Mouse (Mus musculus): ENCODE measurements around the gene Yars.
"Not testable (repeated sequence)": the region's sequence is repeated elsewhere in the genome, so short reads cannot be mapped to it uniquely, and the experiment has no call there.

Gene Yars

DNA sequence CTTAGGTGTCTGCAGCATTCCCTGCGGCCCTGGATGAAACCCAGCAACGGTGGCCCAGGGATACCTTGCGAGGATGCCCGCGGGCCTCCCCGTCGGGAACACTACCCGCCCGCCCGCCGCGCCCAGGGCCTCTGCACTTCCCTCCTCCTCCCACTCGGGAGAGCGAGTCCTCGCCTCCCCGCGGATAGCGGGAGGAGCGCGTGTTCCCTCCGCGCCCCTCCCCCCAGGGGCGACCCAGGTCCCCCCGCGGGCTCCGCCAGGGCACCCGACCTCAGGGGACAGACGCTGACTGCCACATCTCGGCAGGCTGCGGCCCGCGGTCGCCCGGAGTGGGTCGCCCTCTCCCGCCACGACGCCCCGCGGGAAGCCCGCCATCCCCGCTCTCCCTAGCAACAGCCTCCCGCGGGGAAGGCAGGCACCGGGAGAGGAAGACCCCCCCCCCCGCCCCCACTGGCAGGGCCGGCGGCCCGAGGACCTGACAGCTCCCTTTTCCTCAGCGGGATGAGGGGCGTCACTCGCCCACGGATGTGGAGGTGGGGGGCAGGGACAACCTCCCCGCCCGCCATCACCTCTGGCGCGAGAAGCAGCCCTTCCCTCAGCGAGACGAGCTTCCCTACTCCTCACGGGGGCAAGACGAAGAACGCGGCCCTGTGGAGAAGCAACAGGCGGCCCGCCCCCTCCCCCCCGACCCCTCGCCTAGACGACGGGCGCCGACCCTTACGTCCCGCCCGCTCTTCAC lies 588 bp upstream of the Yars start:
- peak; percentile 45 for DNase-seq (ENCODE audit: low read depth, low spot score)

DNA sequence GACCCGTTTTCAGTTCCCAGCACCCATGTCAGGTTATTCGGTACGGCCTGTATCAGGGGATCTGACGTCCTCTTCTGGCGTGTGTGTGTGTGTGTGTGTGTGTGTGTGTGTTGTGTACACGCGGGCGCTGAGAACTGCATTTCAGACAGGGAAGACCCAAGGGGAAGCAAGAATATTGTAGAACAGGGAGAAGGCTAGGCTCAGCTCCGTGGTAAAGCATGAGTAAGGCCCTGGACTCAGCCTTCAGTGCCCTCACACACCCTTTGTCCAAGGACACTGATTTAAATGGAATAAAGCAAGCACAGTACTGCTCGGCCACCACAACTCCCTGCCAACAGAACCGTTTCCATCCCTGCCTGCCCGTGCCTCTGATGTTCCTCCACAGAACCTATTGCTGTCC lies 978 bp downstream of the Yars start:
- DNase-seq (ENCODE audit: low read depth, low spot score), result no peak

DNA sequence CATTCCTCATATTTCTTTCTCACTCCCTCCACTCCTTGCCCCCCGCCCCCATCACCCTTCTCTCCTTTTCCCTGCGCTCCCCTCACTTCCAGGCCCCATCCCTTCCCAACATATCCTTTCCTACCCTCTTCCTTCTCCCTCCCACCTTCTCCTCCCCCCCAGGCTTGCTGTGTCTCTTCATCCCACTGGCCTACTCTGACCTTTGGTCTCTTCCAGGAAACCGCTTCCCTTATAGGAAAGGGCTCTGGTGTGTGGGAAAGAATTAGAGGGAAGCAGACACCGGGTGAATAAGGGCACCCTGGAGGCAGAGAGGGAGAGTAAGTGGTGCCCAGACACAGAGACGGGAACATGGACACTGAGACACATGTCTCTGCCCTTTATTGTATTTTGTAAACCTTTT lies 2.1 kb downstream of the Yars start:
- no peak for DNase-seq (ENCODE audit: low read depth, low spot score)

DNA sequence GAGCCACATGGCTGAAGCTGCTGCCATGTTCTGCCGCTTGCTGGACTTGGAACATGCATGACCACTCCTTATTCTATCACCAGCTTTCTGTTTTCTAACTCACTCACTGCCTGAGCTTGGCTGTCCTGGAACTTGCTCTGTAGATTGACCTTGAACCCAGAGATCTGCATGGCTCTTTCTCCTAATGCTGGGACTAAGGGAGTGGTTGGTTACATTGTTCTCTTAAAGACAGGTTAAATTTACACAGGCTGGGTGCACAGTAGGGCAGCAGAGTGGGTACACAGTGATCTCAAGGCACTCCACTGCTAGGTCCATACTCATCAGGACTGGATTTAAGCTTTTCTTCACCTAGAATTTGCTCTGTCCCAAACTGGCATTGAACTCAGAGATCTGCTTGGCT lies 4.7 kb downstream of the Yars start:
- no peak for DNase-seq (ENCODE audit: low read depth, low spot score)

DNA sequence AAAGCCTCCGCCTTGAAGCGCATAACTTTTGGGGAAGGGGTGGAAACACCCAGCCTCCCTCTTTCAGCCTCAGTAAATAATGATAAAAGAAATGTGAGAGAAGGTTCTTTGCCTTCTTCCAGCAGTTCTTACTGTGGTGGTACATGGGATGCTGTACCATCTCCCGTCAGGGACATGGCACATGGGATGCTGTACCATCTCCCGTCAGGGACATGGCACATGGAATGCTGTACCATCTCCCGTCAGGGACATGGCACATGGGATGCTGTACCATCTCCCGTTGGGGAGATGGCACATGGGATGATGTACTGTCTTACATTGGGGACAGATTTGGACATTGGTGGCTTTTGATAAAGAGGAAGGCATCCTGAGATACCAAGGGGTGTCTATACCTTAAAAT lies 8.0 kb downstream of the Yars start:
- no peak for DNase-seq (ENCODE audit: low read depth, low spot score)

DNA sequence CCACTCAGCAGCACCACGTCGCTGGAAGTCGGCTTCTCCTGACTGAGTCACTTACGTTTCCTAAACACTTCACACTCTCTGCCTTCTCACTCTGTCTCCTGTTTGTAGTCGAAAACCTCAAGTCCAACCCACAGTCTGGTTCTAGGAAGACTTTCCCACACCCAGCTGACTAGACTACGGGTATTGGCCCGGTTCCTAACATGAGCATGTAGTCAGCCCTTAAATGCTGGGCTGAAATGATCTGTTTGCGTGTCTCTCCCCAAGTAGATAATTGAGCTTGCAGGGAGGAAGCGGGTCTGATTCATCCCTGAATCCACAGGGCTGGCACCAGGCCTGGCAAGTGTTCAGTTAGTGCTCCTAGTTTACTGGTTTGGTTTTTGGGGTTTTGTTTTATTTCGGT lies 15.1 kb downstream of the Yars start:
- DNase-seq (ENCODE audit: low read depth, low spot score), result no peak

DNA sequence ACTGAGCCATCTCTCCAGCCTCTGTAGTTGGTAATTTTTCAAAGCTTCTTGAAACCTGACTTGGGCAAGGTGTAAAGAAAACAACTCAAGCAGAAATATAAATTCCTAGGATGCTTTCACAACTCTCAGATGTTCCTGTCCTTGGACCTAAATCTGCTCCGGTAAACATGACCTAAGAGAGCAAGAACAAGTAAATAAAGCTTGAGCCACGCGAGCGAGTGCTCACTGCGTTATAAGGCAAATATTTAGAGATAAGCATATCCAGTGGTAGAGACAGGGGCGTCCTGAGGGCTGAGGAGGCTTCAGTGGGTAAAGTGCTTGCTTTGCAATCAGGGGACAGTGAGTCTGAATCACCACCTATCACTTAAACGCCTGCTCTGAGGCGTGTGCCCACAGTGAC lies 17.2 kb downstream of the Yars start:
- DNase-seq (ENCODE audit: low read depth, low spot score), result no peak

DNA sequence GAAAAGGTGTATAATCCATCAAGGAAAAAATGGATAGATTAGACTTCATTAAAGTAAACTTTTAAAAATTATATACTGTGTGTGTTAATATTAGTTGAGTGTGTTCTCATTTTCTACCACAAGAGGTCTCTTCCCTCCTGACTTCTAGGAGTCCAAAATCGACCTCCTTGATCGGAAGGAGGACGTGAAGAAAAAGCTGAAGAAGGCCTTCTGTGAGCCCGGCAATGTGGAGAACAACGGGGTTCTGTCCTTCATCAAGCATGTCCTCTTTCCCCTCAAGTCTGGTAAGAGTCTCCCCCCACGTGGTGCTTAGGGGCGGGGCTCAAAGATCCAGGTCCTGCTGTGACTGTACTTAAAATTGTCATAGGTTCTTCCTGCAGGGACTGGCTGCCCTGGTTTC lies 19.9 kb downstream of the Yars start:
- DNase-seq (ENCODE audit: low read depth, low spot score), result no peak

DNA sequence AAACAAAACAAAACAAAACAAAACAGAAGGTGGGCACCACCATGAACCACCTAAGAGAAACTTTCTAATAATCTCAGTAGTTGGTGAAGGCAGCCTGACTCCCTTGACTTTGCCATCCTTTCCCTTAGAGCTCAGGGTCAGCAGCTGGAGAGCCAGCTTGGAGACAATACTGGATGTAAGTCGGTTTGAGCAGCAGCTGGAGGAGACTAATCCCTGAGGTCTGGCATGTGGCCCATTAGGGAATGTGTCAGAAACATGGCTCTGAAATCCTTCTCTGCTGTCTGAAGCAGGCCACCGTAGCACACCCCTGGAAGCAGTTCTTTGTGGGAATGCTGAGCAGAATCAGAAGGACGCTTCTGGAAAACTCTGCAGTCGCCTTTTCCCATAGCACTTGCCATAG lies 21.9 kb downstream of the Yars start:
- no peak for DNase-seq (ENCODE audit: low read depth, low spot score)

DNA sequence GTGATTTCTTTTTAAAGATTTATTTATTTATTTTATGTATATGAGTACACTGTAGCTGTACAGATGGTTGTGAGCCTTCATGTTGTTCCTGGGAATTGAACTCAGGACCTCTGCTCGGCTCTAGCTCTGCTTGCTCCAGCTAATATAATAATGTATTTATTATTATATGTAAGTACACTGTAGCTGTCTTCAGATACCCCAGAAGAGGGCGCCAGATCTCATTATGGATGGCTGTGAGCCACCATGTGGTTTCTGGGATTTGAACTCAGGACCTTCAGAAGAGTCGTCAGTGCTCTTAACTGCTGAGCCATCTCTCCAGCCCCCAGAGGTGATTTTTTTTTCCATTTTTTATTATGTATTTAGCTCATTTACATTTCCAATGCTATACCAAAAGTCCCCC lies 22.9 kb downstream of the Yars start:
- DNase-seq (ENCODE audit: low read depth, low spot score), result not testable (repeated sequence)

DNA sequence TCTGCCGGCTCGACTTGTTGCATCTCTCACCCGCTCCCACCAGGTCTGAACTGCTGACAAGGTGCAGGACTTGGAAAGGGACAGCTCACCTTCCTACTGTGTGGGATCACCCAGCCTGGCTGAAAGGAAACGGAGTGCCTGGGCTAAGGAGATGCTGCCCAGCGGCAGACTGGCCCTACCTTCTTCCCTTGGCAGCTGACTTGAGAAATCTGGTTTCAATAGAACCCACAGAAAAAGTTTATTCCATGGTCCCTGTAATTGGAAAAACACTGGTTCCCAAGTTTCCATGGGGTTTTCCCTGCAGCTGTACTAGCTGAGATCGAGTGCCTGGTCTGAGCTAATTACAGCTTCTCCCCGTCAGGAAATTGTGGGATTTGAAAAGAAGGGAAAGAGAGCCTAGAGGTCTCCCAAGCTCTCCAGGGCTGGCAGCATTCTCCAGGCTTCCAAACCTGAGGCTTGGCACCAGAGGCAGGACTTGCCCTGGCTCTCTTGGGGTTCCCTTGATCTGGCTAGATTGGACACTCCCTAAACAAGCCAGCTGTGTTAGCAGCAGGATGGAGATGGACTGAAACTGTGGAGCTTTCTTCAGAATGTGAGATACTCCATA lies 29.1 kb downstream of the Yars start:
- no peak for DNase-seq (ENCODE audit: low read depth, low spot score)

DNA sequence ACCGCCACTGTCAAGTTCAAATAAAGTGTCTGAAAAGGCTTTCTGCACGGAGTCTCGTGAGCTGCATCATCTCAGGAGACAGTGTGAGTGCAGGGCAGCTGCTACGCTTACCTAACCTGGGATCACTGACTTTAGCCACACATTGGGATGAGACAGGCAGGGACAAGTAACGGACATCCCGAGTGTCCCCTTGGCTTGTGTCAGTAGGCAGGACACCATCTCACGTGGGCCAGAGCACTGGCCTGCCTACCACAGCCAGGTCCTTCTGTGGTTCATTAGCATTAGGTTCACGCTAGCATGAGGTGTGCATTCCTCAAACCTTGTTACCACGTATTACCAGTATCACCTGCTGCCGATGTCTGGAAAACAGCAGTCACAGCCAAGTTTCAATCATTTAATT lies 29.6 kb downstream of the Yars start:
- no peak for DNase-seq (ENCODE audit: low read depth, low spot score)

DNA sequence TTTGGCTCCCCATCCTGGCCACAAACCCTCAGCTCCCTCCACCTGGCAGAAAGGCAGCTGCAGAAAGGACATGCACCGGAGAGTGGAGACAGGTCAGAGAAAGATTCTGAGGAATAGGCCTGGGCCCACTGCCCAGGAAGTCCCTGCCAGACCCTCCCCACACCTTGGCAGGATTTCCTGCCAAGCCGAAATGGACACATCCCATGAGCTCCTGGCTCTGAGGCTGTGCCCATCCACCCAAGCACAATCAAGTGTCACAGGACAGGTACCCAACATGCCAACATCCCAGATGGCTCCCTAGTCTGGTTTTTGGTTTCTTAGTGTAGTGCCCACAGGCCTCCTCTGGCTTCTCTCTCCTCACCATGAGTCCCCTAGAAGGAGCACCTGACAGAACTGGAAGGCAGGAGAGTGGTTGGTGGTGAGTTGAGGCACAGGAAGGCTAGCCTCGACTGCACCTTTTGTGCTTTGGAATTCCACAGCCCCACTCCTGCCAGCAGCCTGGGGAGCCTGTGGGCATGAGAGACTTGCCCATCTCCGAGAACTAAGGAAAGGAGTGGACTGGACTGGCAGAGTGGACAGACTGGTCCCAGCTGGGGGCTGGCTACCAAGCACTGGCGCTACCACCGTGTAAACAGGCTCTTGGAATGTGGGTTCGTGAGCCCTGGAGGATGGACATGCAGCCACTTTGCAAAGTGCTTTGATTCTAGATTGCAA lies 31.0 kb downstream of the Yars start:
- DNase-seq (ENCODE audit: low read depth, low spot score), result no peak

DNA sequence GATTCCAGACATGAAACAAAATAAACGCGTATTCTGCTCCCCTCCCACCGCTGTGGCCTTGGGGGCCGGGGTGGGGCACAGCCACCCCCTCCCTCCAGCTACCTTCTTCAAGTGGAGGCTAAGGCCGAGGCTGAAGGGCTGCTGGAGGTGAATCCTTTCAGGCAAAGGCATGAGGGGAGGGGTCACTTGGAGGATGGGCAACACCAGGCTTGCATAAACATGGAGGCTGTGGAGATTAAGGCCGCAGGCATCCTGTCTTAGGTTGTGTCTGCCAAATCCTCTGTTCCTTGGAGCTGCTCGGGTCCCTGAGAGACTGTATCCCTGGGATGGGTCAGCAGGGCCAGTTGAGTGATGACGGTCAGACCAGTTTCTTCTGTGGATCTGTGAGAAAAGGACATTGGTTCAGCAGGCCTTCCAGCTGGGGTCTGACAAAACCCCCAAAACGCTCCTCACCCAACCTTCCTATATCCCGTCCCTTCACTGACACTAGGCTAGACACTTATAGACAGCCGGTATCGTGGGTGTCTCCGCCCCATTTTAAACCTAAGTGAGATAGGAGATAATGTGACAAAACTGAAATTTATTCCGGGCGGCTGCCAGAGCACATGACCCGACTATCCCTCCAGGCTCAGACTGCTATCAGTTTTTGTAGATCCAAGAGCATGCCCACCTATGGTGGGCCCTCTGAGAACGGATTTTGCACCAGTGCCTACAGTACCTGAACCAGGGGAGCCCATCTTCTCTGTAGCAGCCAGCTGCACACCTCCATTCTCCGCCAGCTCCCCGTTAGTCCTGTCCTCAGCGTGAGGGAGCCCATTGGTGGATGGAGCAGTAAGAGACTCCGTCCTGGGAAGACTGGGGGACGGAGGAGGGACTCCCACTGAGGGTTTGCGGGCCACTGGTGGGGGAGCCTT lies 31.8 kb downstream of the Yars start:
- no peak for DNase-seq (ENCODE audit: low read depth, low spot score)

DNA sequence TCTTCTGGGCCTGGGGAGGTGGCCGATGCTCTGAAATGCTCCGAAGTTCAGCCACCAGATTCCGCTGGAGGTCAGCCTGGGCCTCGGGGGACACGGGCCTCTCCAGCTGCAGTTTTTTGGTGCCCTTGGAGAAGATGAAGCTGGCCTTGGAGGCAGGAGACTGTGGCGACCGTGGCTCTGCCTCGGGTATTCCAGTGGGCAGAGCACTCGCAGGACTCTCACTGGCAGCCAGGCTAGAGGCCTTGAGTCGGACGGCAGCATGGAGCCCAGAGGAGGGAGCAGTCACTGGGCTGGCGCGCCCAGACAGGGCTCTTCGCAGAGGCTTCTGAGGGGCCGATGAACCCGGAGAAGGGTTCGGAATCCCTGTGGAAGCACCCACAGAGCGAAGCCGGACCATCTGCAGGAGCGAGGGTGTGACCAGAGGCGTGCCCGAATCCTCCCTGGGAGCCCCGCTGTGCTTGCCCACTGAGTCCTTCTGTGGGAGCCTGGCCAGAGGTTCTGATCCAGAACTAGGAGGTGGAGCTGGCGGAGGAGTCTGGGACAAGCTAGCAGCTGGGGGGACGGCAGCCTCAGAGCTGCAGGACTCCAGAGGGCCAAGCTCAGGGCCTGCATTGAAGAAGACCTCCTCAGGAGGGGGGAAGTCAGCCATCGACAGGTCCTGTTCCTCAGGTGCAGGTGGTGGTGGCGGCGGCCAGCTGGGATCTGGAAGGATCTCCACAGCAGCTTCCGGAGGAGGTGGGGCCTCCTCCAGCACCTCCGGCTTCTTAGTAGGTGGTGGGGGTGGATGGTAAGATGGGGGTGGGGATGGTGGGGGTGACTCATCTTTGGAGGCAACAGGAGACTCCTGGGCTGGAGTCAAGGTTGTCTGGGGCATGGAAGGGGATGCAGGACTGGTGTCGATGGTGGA lies 32.7 kb downstream of the Yars start:
- DNase-seq (ENCODE audit: low read depth, low spot score), result no peak

DNA sequence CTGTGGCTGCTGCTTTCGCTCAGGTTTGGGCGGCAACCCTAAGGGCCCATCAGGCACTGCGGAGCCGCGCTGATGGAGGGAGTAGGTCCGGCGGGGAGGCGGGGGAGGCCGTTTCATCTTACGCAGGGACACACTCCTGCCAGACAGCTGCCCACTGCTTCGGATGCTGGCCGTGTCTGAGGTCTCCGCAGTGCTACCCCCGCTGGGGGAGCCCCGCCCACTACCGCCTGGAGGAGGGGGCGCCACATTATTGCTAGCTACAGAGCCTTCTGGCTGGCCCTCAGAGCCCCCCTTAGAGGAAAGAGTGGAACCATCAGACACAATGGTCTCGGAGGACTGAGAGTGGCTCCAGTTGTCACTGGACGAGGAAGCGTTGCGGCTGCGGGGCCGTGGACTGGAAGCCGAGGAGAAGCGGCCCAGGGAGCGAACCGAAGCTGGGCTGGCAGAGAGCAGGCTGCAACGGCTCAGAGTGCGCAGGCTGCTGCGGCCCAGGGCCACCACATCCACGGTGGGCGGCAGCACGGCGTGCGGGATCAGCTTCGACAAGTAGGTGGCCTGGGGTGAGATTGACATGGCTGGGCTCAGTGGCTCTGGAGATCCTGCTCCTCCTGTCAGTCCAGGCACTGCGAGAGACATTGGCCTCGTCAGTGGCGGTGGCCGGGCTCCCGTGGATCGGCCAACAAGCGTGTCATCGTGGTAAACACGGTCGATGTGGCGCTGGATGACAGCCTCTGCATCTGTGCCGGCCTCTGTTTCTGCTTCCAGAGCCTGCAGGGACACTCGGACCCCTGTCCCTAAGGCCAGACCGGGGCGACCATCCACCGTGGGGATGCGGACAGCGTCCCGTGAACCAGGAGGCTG lies 34.1 kb downstream of the Yars start:
- no peak for DNase-seq (ENCODE audit: low read depth, low spot score)

DNA sequence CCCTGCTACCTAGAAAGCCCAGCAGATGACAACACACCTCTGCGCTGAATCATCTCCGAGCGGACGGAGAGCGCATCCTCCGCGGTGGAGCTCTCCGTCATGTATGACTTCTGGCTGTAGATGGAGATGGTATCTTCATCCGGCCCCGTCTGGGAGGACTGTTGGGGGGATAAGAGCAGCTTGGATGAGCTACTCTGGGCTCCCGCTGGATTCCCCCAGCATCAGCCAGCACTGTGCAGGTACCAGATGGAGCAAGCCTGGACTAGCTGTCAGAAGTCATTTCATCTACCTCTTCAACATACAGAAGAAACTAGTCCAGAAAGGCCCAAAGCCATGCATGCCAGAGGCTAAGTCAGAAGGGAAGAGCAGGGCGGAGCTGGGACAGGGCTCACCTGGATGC lies 35.8 kb downstream of the Yars start:
- DNase-seq (ENCODE audit: low read depth, low spot score), result no peak

DNA sequence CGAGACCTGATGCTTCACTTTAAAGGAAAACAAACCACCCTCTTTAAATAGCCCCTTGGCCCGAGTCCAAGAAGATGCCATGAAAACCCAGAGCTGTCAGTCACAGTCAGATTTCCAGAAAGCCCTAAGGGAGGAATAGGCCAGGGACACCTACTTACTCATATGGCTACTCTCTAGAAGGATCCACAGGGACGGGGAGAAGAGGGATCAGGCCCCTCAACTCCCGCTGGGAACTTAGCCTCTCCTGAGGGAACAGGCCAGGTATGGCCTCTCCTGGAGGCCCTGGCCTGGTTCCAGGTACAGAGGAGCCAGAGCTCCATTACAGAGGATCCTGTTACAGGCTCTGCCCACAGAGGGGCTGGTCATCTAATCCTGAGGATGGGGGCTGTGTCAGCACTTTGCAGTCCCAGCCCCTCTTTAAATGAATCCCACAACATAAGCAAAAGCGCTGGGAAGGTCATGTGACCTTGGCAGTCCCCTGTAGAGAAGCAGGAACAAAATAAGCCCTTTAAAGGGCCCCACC lies 36.9 kb downstream of the Yars start:
- no peak for DNase-seq (ENCODE audit: low read depth, low spot score)

DNA sequence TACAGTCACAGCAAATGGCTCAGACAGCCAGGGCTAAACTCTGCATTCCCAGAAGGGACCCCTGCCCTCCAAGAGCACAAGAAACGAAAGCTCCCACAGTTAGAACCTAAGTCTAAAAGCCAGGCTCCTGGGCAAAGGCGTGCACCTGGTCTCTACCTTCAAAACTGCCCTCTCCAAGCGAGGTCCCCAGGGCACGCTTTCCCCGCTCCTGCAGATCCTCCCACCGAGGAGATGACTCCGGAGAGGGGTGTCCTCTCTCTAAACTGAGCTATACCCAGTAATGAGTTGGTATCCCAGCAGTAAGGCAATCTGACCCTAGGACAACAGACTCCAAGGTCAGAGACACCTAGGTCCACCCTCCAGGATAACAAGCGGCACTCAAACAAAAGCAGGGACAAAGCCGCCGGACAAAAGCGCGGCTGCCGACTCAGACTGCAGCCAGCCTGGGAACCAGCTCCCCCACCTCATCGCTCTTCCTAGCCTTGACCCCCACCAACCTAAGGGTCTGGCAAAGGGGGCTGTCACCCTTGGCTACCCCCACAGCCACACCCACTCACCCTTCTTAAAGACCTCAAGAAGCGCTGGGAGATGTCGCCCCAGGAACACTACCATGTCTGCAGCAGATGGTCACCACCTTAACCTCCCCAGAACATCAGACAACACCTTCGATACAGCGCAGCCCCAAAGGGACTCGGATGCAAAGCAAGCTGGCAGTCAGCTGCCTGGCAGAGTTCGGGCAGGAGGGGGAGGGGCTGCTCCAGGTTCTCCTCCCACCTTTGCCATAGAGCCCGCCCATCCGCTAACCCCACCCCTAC lies 37.8 kb downstream of the Yars start:
- DNase-seq (ENCODE audit: low read depth, low spot score), result no peak
